In the genomic region with DNA sequence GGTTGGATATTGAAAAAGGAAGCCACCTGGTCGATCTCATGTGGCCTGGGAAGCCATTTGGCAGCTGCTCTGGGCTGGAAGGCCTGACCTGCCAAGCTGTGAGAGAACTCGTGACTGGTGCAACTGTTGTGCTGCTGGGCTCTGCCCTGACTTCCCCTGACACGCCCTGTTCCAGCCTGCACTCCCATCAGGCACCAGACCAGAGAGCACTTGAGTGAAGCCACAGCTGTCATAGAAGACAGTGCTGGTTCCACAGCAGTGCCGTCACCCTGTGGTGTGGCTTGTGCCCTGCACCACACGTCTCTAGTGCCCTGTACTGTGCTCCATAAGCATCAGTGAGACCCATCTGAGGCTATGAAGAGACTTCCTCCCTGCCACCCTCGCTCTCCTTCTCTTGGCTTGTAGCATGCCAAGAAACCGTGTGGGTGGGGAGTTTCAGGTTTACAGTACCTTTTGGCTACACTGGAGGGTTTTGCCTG, we compare ENCODE assay signal across 8 mouse cellular contexts.
A peak's percentile ranks its signal among the peaks of the same experiment; 100 is the strongest.
DNase-seq lines count a peak whose midpoint lies in the region; ATAC-seq and TF ChIP-seq lines count a peak whose summit lies in the region.

No protein-coding gene starts in this region.

- no peak for TF ChIP-seq CTCF in G1E (IDR thresholded peaks at IDR 0.05; ENCODE audit: low read depth, low read length)

- no peaks in the 10 kb centered on the region for H3K36me3 ChIP-seq in G1E (replicated peaks)

- H3K9me3 ChIP-seq in G1E (replicated peaks): no peaks in the 10 kb centered on the region

- peaks cover 19% of the 10 kb centered on the region for H3K27me3 ChIP-seq in G1E (ENCODE audit: insufficient read depth, low read length)

- peak; percentile 99 for ATAC-seq in G1E (ENCODE audit: extremely low read depth, insufficient number of reproducible peaks, low FRiP score, poor library complexity, severe bottlenecking)
- ATAC-seq in megakaryocyte progenitor cell, adult 5-6 weeks (replicated peaks; ENCODE audit: poor library complexity): peak; percentile 92

- peak; percentile 40 for DNase-seq in kidney, adult 18-20 months
- no peak for DNase-seq in kidney, postnatal 4 days
- DNase-seq in G1E (ENCODE audit: low spot score): peak; percentile 62
- peak; percentile 79 for DNase-seq in fibroblast of lung, adult 2 months (ENCODE audit: low read depth)
- DNase-seq in kidney, postnatal 10 days: peak; percentile 48
- DNase-seq in thymus, postnatal 4 days: no peak
- no peak for DNase-seq in ovary, postnatal 10 days (ENCODE audit: low spot score)

- peaks cover 41% of the 10 kb centered on the region for H3K4me1 ChIP-seq in G1E (ENCODE audit: insufficient read depth, low read depth, low read length)

- H3K4me3 ChIP-seq in G1E (ENCODE audit: low read depth, low read length): peak overlapping the region; percentile 61

Comparison
In these comparisons a context has a peak if more than half of its experiments do, and no peak if none do; other contexts are left out.
1. DNase-seq: peak in kidney, adult 18-20 months (single experiment), G1E (single experiment), fibroblast of lung, adult 2 months (single experiment) and kidney, postnatal 10 days (single experiment); none in kidney, postnatal 4 days (0 of 2), thymus, postnatal 4 days (single experiment) and ovary, postnatal 10 days (single experiment).